Mouse (Mus musculus): ENCODE measurements around the gene Tpcn1.

GRCm38 (mm10) chr5:120550673-120551072 is 37.8 kb downstream of the Tpcn1 start:
- TF ChIP-seq HCFC1 (IDR thresholded peaks at IDR 0.05; ENCODE audit: borderline replicate concordance, insufficient read depth, low read length) (no peak), CHD2 (IDR thresholded peaks at IDR 0.05; ENCODE audit: low read depth, low read length) (no peak), ZNF384 (IDR thresholded peaks at IDR 0.05; ENCODE audit: low read depth, low read length) (no peak), MAFK (IDR thresholded peaks at IDR 0.05; ENCODE audit: insufficient read depth, low read depth, low read length) (no peak), ZC3H11A (IDR thresholded peaks at IDR 0.05; ENCODE audit: borderline replicate concordance, low read depth, low read length) (no peak)
